ENCODE assay signal across 8 mouse cellular contexts in the genomic region with DNA sequence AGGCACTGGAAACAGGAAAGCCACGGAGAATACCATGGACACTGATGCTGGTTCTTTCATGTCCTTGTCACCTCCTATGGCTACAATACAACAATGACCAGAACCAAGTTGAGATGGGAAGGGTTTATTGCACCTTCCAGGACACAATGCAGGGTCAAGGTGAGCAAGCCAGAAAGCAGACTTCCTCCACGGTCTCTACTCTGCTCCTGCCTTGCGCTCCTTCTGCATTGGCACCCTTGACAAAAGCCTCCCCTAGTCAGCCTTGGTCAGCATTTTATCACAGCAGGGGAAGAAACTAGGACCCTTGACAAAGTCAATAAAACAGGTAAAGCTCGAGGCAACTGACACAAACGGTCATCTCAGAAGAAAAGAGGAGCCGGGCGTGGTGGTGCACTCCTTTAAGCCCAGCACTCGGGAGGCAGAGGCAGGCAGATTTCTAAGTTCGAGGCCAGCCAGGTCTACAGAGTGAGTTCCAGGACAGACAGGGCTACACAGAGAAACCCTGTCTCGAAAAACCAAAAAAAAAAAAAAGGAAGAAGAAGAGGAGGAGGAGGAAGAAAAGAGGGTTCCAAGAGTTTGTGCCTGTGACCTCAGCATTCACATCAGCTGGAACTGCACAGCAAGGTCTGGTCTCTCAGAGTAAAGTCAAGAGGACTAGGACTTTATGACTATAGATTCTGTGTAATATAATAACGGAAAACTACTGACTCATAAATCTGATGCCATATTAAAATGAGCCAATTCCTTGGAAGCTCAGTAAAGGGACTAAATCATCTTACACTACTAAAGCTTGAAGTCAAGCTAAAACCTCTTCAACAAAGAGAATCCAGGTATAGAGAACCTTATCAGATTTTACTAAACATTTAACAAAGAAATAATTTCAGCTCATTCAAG. TPM values are rescaled to one million over a fixed set of nuclear protein-coding genes. Genes with fewer than 3 reads are reported as not detected.
DNase-seq lines count a peak whose midpoint lies in the region; ATAC-seq lines count a peak whose summit lies in the region.
"Not testable (repeated sequence)": the region's sequence is repeated elsewhere in the genome, so short reads cannot be mapped to it uniquely, and the experiment has no call there.

No protein-coding gene starts in this region.

- peak; percentile 64 for DNase-seq in adrenal gland, postnatal 25 days
- DNase-seq in kidney, adult 9 months = peak; percentile 56
- DNase-seq in left cerebral cortex, postnatal 4 days = peak; percentile 50
- peak; percentile 70 for DNase-seq in right cerebral cortex, postnatal 25 days
- DNase-seq in urinary bladder, postnatal 25 days (ENCODE audit: low spot score) = peak; percentile 83

- not testable (repeated sequence) for H3K9ac ChIP-seq in forebrain, embryonic 13.5 days; heart, embryonic 12.5 days

- peaks cover 15% of the 10 kb centered on the region for H3K9me3 ChIP-seq in forebrain, embryonic 13.5 days (replicated peaks)
- H3K9me3 ChIP-seq in heart, embryonic 12.5 days (replicated peaks) = peaks cover 13% of the 10 kb centered on the region

- not testable (repeated sequence) for H3K4me1 ChIP-seq in forebrain, embryonic 13.5 days; heart, embryonic 12.5 days (replicated peaks)

- ATAC-seq in forebrain, embryonic 13.5 days = peak; percentile 42; the same call in 1 of the 2 replicates
- peak; percentile 44 for ATAC-seq in heart, embryonic 12.5 days (ENCODE audit: insufficient number of reproducible peaks, low FRiP score)
- ATAC-seq in megakaryocyte, adult 5-6 weeks (ENCODE audit: poor library complexity, severe bottlenecking) = peak; percentile 48

- not testable (repeated sequence) for H3K27ac ChIP-seq in forebrain, embryonic 13.5 days; heart, embryonic 12.5 days (ENCODE audit: poor library complexity, severe bottlenecking)

- WGBS in forebrain, embryonic 13.5 days = 83% methylated on average over 11 of the region's 11 CpGs
- 77% methylated on average over 11 of the region's 11 CpGs for WGBS in heart, embryonic 12.5 days

- H3K4me3 ChIP-seq in forebrain, embryonic 13.5 days; heart, embryonic 12.5 days: not testable (repeated sequence)

- not testable (repeated sequence) for H3K4me2 ChIP-seq in forebrain, embryonic 13.5 days; heart, embryonic 12.5 days

- H3K36me3 ChIP-seq in forebrain, embryonic 13.5 days (ENCODE audit: poor library complexity, severe bottlenecking) = not testable (repeated sequence)
- peaks cover 11% of the 10 kb centered on the region for H3K36me3 ChIP-seq in heart, embryonic 12.5 days

- not testable (repeated sequence) for H3K27me3 ChIP-seq in forebrain, embryonic 13.5 days; heart, embryonic 12.5 days (replicated peaks)

- intact Hi-C loops in left cerebral cortex, postnatal 4 days (cut with DNase I) = not testable (repeated sequence)

RNA-seq across cellular contexts. Expression of a gene that starts 19.6 kb away (rescaled TPM):
- total RNA-seq in adrenal gland, postnatal 25 days (2021) = 92.1 and 96.9 TPM in 2 replicates
- polyA plus RNA-seq in forebrain, embryonic 13.5 days (2015; fragmentation: Nextera tagmentation; extraction: Ambion mirVana) = 15.0 and 16.0 TPM in 2 replicates
- polyA plus RNA-seq in heart, embryonic 12.5 days (2016; fragmentation: Nextera tagmentation; extraction: Ambion mirVana) = 12.8 and 13.8 TPM in 2 replicates
- 100 to 1,000 TPM in 1 of 2 experiments, 10 to 100 TPM in 1; 76.6 to 108 TPM for total RNA-seq in left cerebral cortex, postnatal 4 days (2021)
- 6.0 and 12.5 TPM in 2 replicates for total RNA-seq in megakaryocyte, adult 5-6 weeks (2015)
- 7.5 and 9.6 TPM in 2 replicates for total RNA-seq in megakaryocyte, adult 5-6 weeks (2017)

RNA-seq across cellular contexts. Expression of a gene that starts 28.5 kb away (rescaled TPM):
- total RNA-seq in adrenal gland, postnatal 25 days (2021) = 60.1 and 67.3 TPM in 2 replicates
- 46.8 and 54.2 TPM in 2 replicates for polyA plus RNA-seq in forebrain, embryonic 13.5 days (2015; fragmentation: Nextera tagmentation; extraction: Ambion mirVana)
- polyA plus RNA-seq in heart, embryonic 12.5 days (2016; fragmentation: Nextera tagmentation; extraction: Ambion mirVana) = 37.4 and 39.9 TPM in 2 replicates
- total RNA-seq in left cerebral cortex, postnatal 4 days (2021) = 10 to 100 TPM; 73.6 to 76.8 TPM
- total RNA-seq in megakaryocyte, adult 5-6 weeks (2015) = 76.8 and 80.1 TPM in 2 replicates
- 44.9 and 50.7 TPM in 2 replicates for total RNA-seq in megakaryocyte, adult 5-6 weeks (2017)
